Mouse (Mus musculus) heart, embryonic 15.5 days (tissue): Measurements from ENCODE around the gene Twist1. TPM values are rescaled to one million over a fixed set of nuclear protein-coding genes. Genes with fewer than 3 reads are reported as not detected.

Source experiments
- ATAC-seq: fragments of 200-750 bp; cut with Nextera tagmentation; replicated peaks from 2 replicates; pipeline ENCODE4 v1.8.0; 2017; ENCODE audit warnings: low read depth, moderate TSS enrichment; ENCODE audit not compliant: insufficient number of reproducible peaks, insufficient read depth, low FRiP score
- H3K27ac ChIP-seq: fragments of 300-500 bp; sonication (generic); 2 replicates; pipeline ENCODE4 v1.5.1; 2015; ENCODE audit warnings: mild to moderate bottlenecking, inconsistent platforms
- H3K27me3 ChIP-seq: fragments of 300-500 bp; sonication (generic); 2 replicates; pipeline ENCODE4 v1.6.1; 2015; ENCODE audit warnings: inconsistent platforms
- H3K36me3 ChIP-seq: fragments of 300-500 bp; sonication (generic); 2 replicates; pipeline ENCODE4 v1.6.1; 2015; ENCODE audit warnings: mild to moderate bottlenecking, inconsistent platforms
- H3K4me1 ChIP-seq: fragments of 300-500 bp; sonication (generic); replicated peaks from 2 replicates; pipeline ENCODE4 v1.6.1; 2015; ENCODE audit warnings: inconsistent platforms
- H3K4me2 ChIP-seq: fragments of 300-500 bp; sonication (generic); 2 replicates; pipeline ENCODE4 v1.6.1; 2015; ENCODE audit warnings: inconsistent platforms, mild to moderate bottlenecking, moderate library complexity
- H3K4me3 ChIP-seq: fragments of 300-500 bp; sonication (generic); 2 replicates; pipeline ENCODE4 v1.5.1; 2015; ENCODE audit warnings: mild to moderate bottlenecking, inconsistent platforms
- H3K9ac ChIP-seq: fragments of 300-500 bp; sonication (generic); 2 replicates; pipeline ENCODE4 v1.6.1; 2015; ENCODE audit warnings: mild to moderate bottlenecking, inconsistent platforms
- H3K9me3 ChIP-seq: fragments of 300-500 bp; sonication (generic); replicated peaks from 2 replicates; pipeline ENCODE4 v1.6.1; 2016; ENCODE audit warnings: inconsistent platforms
- WGBS: fragments of 180-500 bp; shearing (Covaris S2); methylation state at CpG from one replicate; pipeline ENCODE4 v1.1.7; 2015; ENCODE audit warnings: mixed read lengths; 5-methylcytosine and 5-hydroxymethylcytosine counted together
- polyA plus RNA-seq: library from polyadenylated mRNA; unstranded; fragments of >200 nt; fragmentation: Nextera tagmentation; extraction: Ambion mirVana; gene quantifications from 2 replicates; pipeline ENCODE4 v1.2.1, GENCODE M21; 2015

The Twist1 gene
- 3.3 TPM in 2 replicates for polyA plus RNA-seq

DNA sequence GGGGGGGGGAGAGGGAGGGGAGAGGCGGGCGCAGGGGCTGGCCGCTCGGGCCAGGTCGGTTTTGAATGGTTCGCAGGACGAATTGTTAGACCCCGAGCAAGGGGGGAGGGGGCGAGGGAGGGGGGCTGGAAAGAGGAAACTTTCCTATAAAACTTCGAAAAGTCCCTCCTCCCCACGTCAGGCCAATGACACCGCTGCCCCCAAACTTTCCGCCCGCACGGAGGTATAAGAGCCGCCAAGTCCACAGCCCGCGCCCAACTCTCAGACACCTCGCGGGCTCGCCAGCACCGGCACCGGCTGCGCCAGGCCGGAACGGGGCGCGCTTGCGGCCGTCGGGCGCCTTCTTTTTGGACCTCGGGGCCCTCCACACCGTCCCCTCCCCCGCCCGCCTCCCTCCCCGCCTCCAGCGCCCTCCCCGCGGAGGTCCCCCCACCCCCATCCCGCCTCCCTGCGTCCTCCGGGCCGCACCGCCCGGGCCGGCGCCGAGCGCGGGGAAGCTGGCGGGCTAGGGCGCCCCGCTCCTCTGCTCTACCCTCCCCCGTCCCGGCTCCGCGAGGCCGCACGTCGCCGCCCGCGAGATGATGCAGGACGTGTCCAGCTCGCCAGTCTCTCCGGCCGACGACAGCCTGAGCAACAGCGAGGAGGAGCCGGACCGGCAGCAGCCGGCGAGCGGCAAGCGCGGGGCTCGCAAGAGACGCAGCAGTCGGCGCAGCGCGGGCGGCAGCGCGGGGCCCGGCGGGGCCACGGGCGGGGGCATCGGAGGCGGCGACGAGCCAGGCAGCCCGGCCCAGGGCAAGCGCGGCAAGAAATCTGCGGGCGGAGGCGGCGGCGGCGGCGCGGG is at the start of gene Twist1:
TSS of gene Twist1 (plus strand) at position 272 of the 841 bp plus-strand sequence.
- H3K4me3 ChIP-seq: peak within 1 kb of the TSS; percentile 74
- peak; percentile 74 for ATAC-seq
- no peaks in the 10 kb centered on the region for H3K36me3 ChIP-seq
- H3K9ac ChIP-seq: peak within 1 kb of the TSS; percentile 70
- peak within 1 kb of the TSS; percentile 94 for H3K4me2 ChIP-seq
- under 1% methylated on average over 91 of the region's 105 CpGs for WGBS
- H3K27ac ChIP-seq: peak within 1 kb of the TSS; percentile 83
- peaks cover 88% of the 10 kb centered on the region for H3K27me3 ChIP-seq
- peaks cover 31% of the 10 kb centered on the region for H3K4me1 ChIP-seq
- H3K9me3 ChIP-seq: no peaks in the 10 kb centered on the region

DNA sequence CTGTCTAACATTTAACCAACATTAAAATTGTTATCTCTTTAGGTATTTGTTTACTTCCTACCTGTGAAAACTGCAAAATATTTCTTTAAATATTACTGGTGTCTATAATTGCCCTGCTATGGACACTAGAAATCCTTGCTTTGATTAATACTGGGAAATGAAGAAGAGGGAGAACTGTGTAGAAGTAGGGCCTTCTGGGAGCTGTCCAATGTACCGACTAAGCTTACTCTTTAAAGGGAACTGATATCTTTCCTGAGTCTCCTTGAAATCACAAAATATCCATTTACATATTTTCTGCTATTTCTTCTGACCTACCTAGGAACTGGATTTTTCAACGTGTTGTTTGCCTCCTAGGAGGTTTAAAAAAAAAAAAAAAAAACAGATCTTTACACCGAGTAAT is 30.7 kb upstream of the Twist1 start:
- no peaks in the 10 kb centered on the region for H3K9me3 ChIP-seq
- H3K4me1 ChIP-seq: peaks cover 3% of the 10 kb centered on the region
- no peak overlapping the region for H3K4me3 ChIP-seq
- H3K9ac ChIP-seq: no peak overlapping the region
- H3K27ac ChIP-seq: no peak overlapping the region
- H3K36me3 ChIP-seq: no peaks in the 10 kb centered on the region
- peaks cover 38% of the 10 kb centered on the region for H3K27me3 ChIP-seq
- H3K4me2 ChIP-seq: no peak overlapping the region
- ATAC-seq: no peak
- WGBS: 10% methylated on average over 3 of the region's 3 CpGs

DNA sequence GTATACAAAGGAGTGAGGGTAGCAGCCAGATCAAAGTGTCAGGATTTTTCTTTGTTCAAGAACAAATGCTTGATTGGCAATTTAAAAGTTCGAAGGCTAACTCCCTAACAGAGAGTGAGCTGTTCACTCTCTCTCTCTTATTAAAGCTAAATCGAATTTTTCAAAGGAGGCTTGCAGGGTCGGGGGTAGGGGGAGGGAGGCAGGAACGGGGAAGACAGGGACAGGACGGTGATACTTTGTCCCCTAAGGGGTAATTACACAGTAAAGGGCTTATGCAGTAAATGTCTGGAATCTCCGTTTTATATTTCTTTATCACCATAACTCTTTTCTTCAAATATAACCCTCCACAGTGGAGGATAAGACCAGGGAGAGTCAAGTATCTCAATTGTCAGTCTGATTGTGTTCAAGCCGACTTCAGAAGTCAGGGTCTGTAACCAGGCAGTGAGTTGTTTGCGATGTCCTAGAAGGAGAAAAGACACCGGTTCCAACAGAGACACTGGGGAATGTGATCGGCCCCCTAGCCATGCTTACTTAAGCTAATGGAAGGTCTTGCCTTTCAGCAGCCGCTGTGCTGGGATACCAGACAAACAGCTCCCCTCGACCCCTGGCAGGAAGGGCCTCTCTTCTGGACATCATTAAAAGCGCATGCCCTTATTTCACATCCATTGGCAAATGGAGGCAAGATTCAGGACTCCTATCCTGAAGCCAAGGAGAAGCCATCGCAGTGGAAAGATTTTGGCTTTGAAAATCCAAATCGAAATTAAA is 30.0 kb upstream of the Twist1 start:
- H3K4me2 ChIP-seq: no peak overlapping the region
- no peaks in the 10 kb centered on the region for H3K36me3 ChIP-seq
- peaks cover 38% of the 10 kb centered on the region for H3K27me3 ChIP-seq
- no peaks in the 10 kb centered on the region for H3K9me3 ChIP-seq
- peaks cover 3% of the 10 kb centered on the region for H3K4me1 ChIP-seq
- no peak overlapping the region for H3K4me3 ChIP-seq
- no peak for ATAC-seq
- no peak overlapping the region for H3K9ac ChIP-seq
- H3K27ac ChIP-seq: no peak overlapping the region
- 4% methylated on average over 15 of the region's 15 CpGs for WGBS

DNA sequence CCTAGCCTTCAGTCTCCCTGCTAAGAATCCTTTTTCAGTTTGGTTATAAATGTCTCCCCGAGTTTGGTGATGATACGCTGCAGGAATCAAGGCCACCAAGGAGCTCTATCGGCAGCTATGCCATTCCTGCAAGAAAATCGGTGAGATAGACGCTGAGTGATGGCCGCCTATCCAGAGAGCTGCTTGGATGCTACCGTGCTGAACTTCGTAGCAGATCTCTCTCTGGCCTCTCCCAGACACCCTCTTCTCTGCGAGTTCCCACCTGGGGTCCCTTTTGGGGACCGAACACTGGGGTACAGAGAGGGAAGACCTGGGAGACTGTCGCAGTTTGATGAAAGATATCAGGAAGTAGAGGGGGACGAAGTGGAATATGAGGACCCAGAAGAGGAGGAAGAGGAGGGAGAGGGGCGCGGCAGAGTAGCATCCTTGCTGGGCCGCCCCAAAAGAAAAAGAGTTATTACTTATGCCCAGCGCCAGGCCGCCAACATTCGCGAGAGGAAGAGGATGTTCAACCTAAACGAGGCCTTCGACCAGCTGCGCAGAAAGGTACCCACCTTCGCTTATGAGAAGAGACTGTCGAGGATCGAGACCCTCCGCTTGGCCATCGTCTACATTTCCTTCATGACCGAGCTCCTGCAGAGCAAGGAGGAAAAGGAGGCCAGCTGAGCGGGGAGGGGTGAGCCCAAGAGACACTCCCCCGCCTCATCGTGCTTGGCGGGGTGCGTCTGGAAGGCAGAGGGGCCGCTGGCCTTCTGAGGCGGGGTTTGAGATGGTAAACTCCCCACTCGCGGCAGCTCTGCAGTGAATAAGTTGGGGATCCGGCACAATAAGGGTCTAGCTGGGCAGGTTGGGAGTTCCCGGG is 28.9 kb upstream of the Twist1 start, which contains the start of gene Ferd3l:
TSS of gene Ferd3l (plus strand) at position 95 of the 862 bp plus-strand sequence.
- H3K4me1 ChIP-seq: peaks cover 3% of the 10 kb centered on the region
- no peak within 1 kb of the TSS for H3K27ac ChIP-seq
- H3K27me3 ChIP-seq: peaks cover 38% of the 10 kb centered on the region
- no peaks in the 10 kb centered on the region for H3K9me3 ChIP-seq
- H3K4me3 ChIP-seq: peak within 1 kb of the TSS; percentile 22
- H3K9ac ChIP-seq: no peak within 1 kb of the TSS
- no peak for ATAC-seq
- H3K36me3 ChIP-seq: no peaks in the 10 kb centered on the region
- H3K4me2 ChIP-seq: peak within 1 kb of the TSS; percentile 46
- WGBS: under 1% methylated on average over 39 of the region's 39 CpGs

DNA sequence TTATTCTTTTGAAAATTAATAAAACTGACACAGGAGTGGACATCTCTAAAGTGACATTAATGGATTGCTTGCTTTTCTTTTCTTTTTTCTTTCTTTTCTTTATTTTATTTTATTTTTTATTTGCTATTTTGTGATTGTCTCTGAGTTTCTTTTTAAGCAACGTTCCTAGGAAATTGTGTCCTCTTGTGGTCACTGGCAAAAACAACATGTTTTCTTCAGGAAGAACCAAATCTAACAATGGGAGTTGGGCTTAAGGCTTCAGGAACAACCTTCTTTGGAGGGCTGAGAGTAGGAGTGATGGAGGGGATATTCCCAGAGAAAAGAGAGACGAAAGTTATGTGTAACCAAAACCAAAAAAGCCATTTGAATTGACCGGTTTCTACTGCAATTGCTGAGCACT is 4.6 kb upstream of the Twist1 start:
- Histone ChIP-seq H3K9ac (no peak overlapping the region), H3K27ac (no peak overlapping the region), H3K9me3 (no peaks in the 10 kb centered on the region), H3K36me3 (no peaks in the 10 kb centered on the region), H3K4me3 (no peak overlapping the region), H3K4me1 (peaks cover 18% of the 10 kb centered on the region), H3K4me2 (no peak overlapping the region), H3K27me3 (peaks cover 49% of the 10 kb centered on the region)
- ATAC-seq: no peak
- WGBS: 11% methylated on average over 3 of the region's 3 CpGs

DNA sequence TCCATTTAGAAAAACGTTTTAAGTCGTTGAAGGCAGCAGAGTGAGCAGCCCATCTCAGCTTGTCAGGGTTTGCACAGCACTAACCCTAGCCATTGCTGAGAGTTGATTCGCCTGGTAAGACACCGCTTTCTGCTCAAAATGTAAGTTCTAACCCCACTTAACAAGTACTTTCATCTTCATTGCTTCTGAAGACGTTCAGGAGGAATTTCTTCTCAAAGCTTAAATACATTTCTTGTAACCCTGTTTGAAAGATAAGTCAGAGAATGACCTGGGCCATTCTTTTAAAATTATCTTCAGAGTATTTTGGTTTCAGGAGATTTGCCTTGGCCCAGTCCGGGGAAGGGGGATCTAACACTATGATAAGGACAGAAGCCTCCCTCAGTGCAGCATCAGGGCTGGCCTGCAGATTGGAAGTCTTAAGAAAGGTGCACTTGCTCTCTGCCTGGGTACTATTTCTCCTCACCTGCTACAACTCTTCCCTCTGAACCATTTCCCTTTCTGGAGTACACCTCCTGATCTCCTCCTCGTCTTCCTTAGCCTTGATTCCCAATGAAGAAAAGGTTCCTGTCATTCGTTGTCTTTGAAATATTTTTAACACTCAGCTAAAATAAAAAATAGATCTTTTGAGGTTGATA is 2.4 kb upstream of the Twist1 start:
- ATAC-seq: no peak
- Histone ChIP-seq H3K27ac (no peak overlapping the region), H3K27me3 (peaks cover 69% of the 10 kb centered on the region), H3K9me3 (no peaks in the 10 kb centered on the region), H3K36me3 (no peaks in the 10 kb centered on the region), H3K4me1 (peaks cover 29% of the 10 kb centered on the region), H3K9ac (no peak overlapping the region), H3K4me3 (no peak overlapping the region), H3K4me2 (no peak overlapping the region)
- 23% methylated on average over 8 of the region's 8 CpGs for WGBS

DNA sequence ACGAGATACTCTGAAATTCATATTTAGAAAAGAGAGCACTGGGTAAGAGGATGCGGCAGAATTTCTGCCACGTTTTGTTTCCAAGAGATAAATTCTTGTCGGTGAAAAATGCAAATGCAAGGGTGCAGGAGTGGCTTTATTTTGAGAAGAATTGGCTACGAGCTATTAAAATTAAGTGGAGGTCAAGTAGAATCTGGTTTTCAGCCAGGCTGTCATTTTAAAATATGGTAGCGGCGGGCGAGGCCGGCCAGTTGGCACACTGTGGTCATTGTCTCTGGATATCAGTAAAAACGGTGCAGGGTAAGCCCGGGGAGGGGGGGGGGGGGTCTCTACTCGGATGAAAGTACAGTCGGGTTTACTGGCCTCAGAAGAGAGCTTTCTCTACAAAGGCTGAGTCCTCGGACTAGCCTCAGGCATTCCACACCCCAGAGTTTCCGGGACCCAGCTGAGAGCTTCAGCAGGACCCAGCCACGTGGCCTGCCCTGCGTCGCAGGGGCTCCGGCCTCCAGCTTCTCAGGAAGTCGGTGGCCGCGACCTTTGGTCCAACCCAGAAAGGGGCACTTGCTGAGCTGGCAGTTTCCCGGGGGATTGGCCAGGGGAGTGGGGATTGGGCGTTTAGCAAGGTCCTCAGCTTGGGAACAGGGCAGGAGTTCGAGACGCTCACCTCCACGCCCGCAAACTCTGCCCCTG is 1.7 kb upstream of the Twist1 start:
- Histone ChIP-seq H3K27me3 (peaks cover 73% of the 10 kb centered on the region), H3K4me2 (peak overlapping the region; percentile 94), H3K27ac (no peak overlapping the region), H3K9ac (peak overlapping the region; percentile 40; the same call in 1 of the 2 replicates), H3K4me3 (peak overlapping the region; percentile 74), H3K9me3 (no peaks in the 10 kb centered on the region), H3K36me3 (no peaks in the 10 kb centered on the region), H3K4me1 (peaks cover 29% of the 10 kb centered on the region)
- WGBS: 5% methylated on average over 28 of the region's 28 CpGs
- ATAC-seq: no peak

DNA sequence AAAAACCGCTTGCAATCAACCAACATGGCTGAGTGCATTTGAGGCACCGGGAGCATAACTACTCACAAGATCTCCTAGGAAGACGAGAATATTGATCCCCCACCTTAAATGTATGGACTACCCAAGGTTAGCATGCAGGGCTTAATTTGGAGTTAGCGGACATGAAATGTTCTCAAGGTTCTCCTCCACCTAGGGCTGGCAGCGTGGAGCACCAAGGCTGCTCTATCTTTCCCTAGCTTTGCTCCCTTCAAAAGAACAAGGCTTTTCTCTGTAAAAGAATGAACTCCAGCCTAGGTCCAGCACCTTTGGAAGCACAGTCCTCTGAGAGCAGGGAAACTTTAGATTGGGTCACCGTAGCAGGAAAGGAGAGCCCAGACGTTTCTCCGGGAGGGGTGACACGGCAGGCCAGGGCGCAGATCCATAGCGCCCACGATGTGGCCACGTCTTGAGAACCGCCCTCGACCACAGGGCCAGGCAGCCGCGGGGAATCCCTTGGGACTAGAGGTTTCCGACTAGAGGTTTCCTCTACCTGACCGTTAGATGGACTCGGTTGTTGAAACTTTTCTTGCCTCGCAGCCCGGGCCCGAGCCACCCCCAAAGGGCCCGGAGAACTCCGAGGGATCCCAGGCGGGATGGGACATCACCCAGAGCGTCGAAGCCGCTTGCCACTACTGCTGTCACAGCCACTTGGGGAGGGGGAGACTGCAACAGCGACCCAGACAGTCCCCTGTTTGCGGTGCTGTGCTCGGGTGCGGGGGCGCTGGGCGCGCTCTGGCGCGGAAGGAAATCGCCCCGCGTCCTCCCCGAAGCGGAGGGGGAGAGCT is 683 bp upstream of the Twist1 start:
- H3K9ac ChIP-seq: peak overlapping the region; percentile 47
- under 1% methylated on average over 36 of the region's 43 CpGs for WGBS
- peak overlapping the region; percentile 83 for H3K27ac ChIP-seq
- peak overlapping the region; percentile 74 for H3K4me3 ChIP-seq
- H3K27me3 ChIP-seq: peaks cover 80% of the 10 kb centered on the region
- H3K36me3 ChIP-seq: no peaks in the 10 kb centered on the region
- H3K4me2 ChIP-seq: peak overlapping the region; percentile 94
- H3K4me1 ChIP-seq: peaks cover 29% of the 10 kb centered on the region
- no peaks in the 10 kb centered on the region for H3K9me3 ChIP-seq
- no peak; the same call in 1 of the 2 replicates for ATAC-seq

DNA sequence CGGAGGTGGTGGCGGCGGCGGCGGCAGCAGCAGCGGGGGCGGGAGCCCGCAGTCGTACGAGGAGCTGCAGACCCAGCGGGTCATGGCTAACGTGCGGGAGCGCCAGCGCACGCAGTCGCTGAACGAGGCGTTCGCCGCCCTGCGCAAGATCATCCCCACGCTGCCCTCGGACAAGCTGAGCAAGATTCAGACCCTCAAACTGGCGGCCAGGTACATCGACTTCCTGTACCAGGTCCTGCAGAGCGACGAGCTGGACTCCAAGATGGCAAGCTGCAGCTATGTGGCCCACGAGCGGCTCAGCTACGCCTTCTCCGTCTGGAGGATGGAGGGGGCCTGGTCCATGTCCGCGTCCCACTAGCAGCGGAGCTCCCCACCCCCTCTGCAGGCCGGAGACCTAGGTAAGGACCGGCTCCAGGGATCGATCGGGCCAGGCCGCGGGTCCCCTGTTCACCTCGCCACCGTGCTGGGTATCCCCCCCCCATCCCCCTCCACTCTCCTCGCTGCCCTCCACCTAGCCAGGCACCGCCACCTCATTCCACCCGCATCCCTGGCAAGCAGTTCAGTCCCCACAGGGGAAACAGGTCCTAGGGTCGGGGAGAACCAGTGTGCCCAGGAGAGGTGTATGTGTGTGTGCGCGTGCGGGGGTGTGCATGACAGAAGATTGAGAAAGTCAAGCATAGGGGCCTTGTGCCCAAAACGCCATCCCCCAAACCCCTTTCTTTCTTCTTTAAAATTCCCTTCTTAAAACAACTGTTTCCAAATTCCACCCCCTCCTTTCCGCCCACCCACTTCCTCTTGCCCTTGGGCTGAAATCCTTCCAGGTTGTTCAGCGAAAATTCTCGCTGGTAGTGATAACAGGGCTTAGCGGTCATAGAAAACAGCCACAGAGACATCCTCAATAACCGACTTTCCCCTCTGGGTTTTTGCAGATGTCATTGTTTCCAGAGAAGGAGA is 1.0 kb downstream of the Twist1 start:
- peak overlapping the region; percentile 74 for H3K4me3 ChIP-seq
- no peaks in the 10 kb centered on the region for H3K9me3 ChIP-seq
- H3K9ac ChIP-seq: peak overlapping the region; percentile 70
- H3K27me3 ChIP-seq: peaks cover 90% of the 10 kb centered on the region
- H3K4me2 ChIP-seq: peak overlapping the region; percentile 94
- peaks cover 31% of the 10 kb centered on the region for H3K4me1 ChIP-seq
- H3K27ac ChIP-seq: peak overlapping the region; percentile 83
- no peaks in the 10 kb centered on the region for H3K36me3 ChIP-seq
- ATAC-seq: 0 out of 2 replicates have a peak, but pooled peaks have one; percentile 11
- WGBS: 3% methylated on average over 52 of the region's 56 CpGs
